Mouse (Mus musculus): Measurements from ENCODE around the gene Ugt1a6b. TPM values are rescaled to one million over a fixed set of nuclear protein-coding genes. Genes with fewer than 3 reads are reported as not detected.

The Ugt1a6b gene
- polyA plus RNA-seq, 1 experiment: 0.29 TPM

DNA sequence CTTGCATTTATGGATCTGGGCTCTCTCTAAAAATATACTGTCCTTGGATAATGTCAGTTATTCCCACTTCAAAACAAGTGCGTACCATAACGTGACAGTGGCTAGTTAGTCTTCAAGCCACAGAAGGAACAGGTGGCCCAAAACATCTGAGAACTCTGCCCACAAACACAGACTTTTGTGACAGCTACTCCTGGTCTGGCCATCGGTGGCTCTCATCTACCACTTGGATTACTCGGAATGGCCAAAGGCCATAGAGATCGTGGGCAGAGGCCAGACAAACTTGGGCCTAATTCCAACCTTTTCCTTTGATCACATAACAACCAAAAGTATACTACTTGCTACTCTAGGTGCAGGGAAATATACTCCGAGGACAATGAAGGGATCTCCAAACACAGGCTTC is 165.0 kb downstream of the Ugt1a6b start:
- DNase-seq (ENCODE audit: low read depth in 1 of 2, low spot score in 2 of 2): no peak
- H3K4me3 ChIP-seq (ENCODE audit: extremely low read depth, insufficient read depth, insufficient read length): no peak overlapping the region
- no peaks in the 10 kb centered on the region for H3K27me3 ChIP-seq (ENCODE audit: control insufficient read depth, insufficient read depth, low read length)
- no peaks in the 10 kb centered on the region for H3K4me1 ChIP-seq (ENCODE audit: control insufficient read depth, insufficient read depth, insufficient read length)
- peaks cover 67% of the 10 kb centered on the region for H3K36me3 ChIP-seq (ENCODE audit: control insufficient read depth, insufficient read depth, low read length)
- H3K27ac ChIP-seq (ENCODE audit: insufficient read depth, low read length): no peak overlapping the region
- TF ChIP-seq POLR2A (IDR thresholded peaks at IDR 0.05; ENCODE audit: low read depth, low read length): no peak
- TF ChIP-seq CTCF (IDR thresholded peaks at IDR 0.05; ENCODE audit: extremely low read depth, insufficient read depth, insufficient read length, insufficient replicate concordance): no peak
- WGBS: 81% methylated on average over 6 of the region's 6 CpGs

Other genes starting within 250 kb of the Ugt1a6b start
- 62.4 and 69.4 TPM in 2 replicates for gene Dgkd, start 250.0 kb upstream of the Ugt1a6b start, polyA plus RNA-seq (2012; rRNA removed)
- gene Usp40, start 94.7 kb upstream of the Ugt1a6b start, polyA plus RNA-seq (2012; rRNA removed): 3.3 TPM in 2 replicates
- gene Ugt1a10, start 47.9 kb upstream of the Ugt1a6b start, polyA plus RNA-seq (2012; rRNA removed): not detected in 2 replicates
- not detected in 2 replicates for gene Ugt1a9, start 32.5 kb upstream of the Ugt1a6b start, polyA plus RNA-seq (2012; rRNA removed)
- not detected in 2 replicates for gene Ugt1a8, start 15.4 kb upstream of the Ugt1a6b start, polyA plus RNA-seq (2012; rRNA removed)
- gene Ugt1a7c, start 8.2 kb upstream of the Ugt1a6b start, polyA plus RNA-seq (2012; rRNA removed): 1.5 and 3.5 TPM in 2 replicates
- gene Ugt1a6a, start 31.6 kb downstream of the Ugt1a6b start, polyA plus RNA-seq (2012; rRNA removed): 0.44 and 1.0 TPM in 2 replicates
- gene Ugt1a5, start 62.8 kb downstream of the Ugt1a6b start, polyA plus RNA-seq (2012; rRNA removed): not detected in 2 replicates
- 0.13 and 0.15 TPM in 2 replicates for gene Ugt1a2, start 97.3 kb downstream of the Ugt1a6b start, polyA plus RNA-seq (2012; rRNA removed)
- gene Dnajb3, start 102.5 kb downstream of the Ugt1a6b start, polyA plus RNA-seq (2012; rRNA removed): 1.3 and 2.3 TPM in 2 replicates
- 0.22 TPM in 1 of 2 replicates, not detected in the other for gene Ugt1a1, start 108.7 kb downstream of the Ugt1a6b start, polyA plus RNA-seq (2012; rRNA removed)
- 0.23 and 0.42 TPM in 2 replicates for gene Mroh2a, start 123.7 kb downstream of the Ugt1a6b start, polyA plus RNA-seq (2012; rRNA removed)
- 33.6 and 47.2 TPM in 2 replicates for gene Hjurp, start 174.4 kb downstream of the Ugt1a6b start, polyA plus RNA-seq (2012; rRNA removed)
- gene Trpm8, start 174.4 kb downstream of the Ugt1a6b start, polyA plus RNA-seq (2012; rRNA removed): not detected in 2 replicates

Data from spleen, adult 2 months (tissue).